Mouse (Mus musculus): ENCODE measurements around the gene Krtcap3. TPM values are rescaled to one million over a fixed set of nuclear protein-coding genes. Genes with fewer than 3 reads are reported as not detected.

Krtcap3 gene
- 3.8 and 4.6 TPM in 2 replicates for polyA plus RNA-seq (2012; rRNA removed)

GRCm38 (mm10) chr5:31251541-31252101 lies at the start of gene Krtcap3:
Gene Krtcap3, plus strand, starts transcription at chr5:31251691.

GRCm38 (mm10) chr5:31201742-31202590 lies 49.5 kb upstream of the Krtcap3 start, which contains the start of gene Zfp513:
Gene Zfp513, minus strand, starts transcription at chr5:31202303.

GRCm38 (mm10) chr5:31220448-31221303 lies 30.8 kb upstream of the Krtcap3 start, which contains the start of gene Ppm1g:
Gene Ppm1g, minus strand, starts transcription at chr5:31220687.

GRCm38 (mm10) chr5:31240637-31241521 lies 10.6 kb upstream of the Krtcap3 start, which contains the start of the genes Nrbp1 and Gm9970:
Gene Nrbp1, plus strand, starts transcription at chr5:31240864.
Gene Gm9970, minus strand, starts transcription at chr5:31241232.

GRCm38 (mm10) chr5:31290521-31291360 lies 39.2 kb downstream of the Krtcap3 start, which contains the start of gene Ift172:
Gene Ift172, minus strand, starts transcription at chr5:31291116.

GRCm38 (mm10) chr5:31295606-31296141 lies 44.2 kb downstream of the Krtcap3 start, which contains the start of gene Fndc4:
Gene Fndc4, minus strand, starts transcription at chr5:31296080.

GRCm38 (mm10) chr5:31297047-31297757 lies 45.7 kb downstream of the Krtcap3 start, which contains the start of gene Gckr:
Gene Gckr, plus strand, starts transcription at chr5:31297443.

Other genes with a start within 250 kb of the Krtcap3 start
- 162 and 172 TPM in 2 replicates for gene Atraid, start 203.4 kb upstream of the Krtcap3 start, polyA plus RNA-seq (2012; rRNA removed)
- 41.9 and 44.0 TPM in 2 replicates for gene Slc5a6, start 202.8 kb upstream of the Krtcap3 start, polyA plus RNA-seq (2012; rRNA removed)
- gene Cad, start 196.9 kb upstream of the Krtcap3 start, polyA plus RNA-seq (2012; rRNA removed), result 23.0 and 24.6 TPM in 2 replicates
- gene Dnajc5g, start 145.4 kb upstream of the Krtcap3 start, polyA plus RNA-seq (2012; rRNA removed), result not detected in 2 replicates
- gene Slc30a3, start 143.5 kb upstream of the Krtcap3 start, polyA plus RNA-seq (2012; rRNA removed), result 10.6 and 13.6 TPM in 2 replicates
- 1.2 TPM in 1 of 2 replicates, not detected in the other for gene Trim54, start 135.0 kb upstream of the Krtcap3 start, polyA plus RNA-seq (2012; rRNA removed)
- gene Ucn, start 112.9 kb upstream of the Krtcap3 start, polyA plus RNA-seq (2012; rRNA removed), result 0.19 and 0.21 TPM in 2 replicates
- gene Mpv17, start 97.4 kb upstream of the Krtcap3 start, polyA plus RNA-seq (2012; rRNA removed), result 59.2 and 63.1 TPM in 2 replicates
- gene Gm29609, start 71.8 kb upstream of the Krtcap3 start, polyA plus RNA-seq (2012; rRNA removed), result 2.8 and 3.7 TPM in 2 replicates
- 81.6 and 84.5 TPM in 2 replicates for gene Gtf3c2, start 71.5 kb upstream of the Krtcap3 start, polyA plus RNA-seq (2012; rRNA removed)
- gene Snx17, start 58.5 kb upstream of the Krtcap3 start, polyA plus RNA-seq (2012; rRNA removed), result 87.5 and 88.0 TPM in 2 replicates
- gene Eif2b4, start 58.3 kb upstream of the Krtcap3 start, polyA plus RNA-seq (2012; rRNA removed), result 60.8 and 68.2 TPM in 2 replicates
- 53.9 and 56.3 TPM in 2 replicates for gene Zfp513, start 49.4 kb upstream of the Krtcap3 start, polyA plus RNA-seq (2012; rRNA removed)
- gene Ppm1g, start 31.0 kb upstream of the Krtcap3 start, polyA plus RNA-seq (2012; rRNA removed), result 170 and 178 TPM in 2 replicates
- gene Nrbp1, start 10.8 kb upstream of the Krtcap3 start, polyA plus RNA-seq (2012; rRNA removed), result 150 and 152 TPM in 2 replicates
- 0.16 TPM in 1 of 2 replicates, not detected in the other for gene Gm9970, start 10.5 kb upstream of the Krtcap3 start, polyA plus RNA-seq (2012; rRNA removed)
- 50.2 and 54.6 TPM in 2 replicates for gene Ift172, start 39.4 kb downstream of the Krtcap3 start, polyA plus RNA-seq (2012; rRNA removed)
- gene Fndc4, start 44.4 kb downstream of the Krtcap3 start, polyA plus RNA-seq (2012; rRNA removed), result 190 and 201 TPM in 2 replicates
- 0.75 and 0.87 TPM in 2 replicates for gene Gckr, start 45.8 kb downstream of the Krtcap3 start, polyA plus RNA-seq (2012; rRNA removed)
- 90.2 and 90.7 TPM in 2 replicates for gene Zfp512, start 200.7 kb downstream of the Krtcap3 start, polyA plus RNA-seq (2012; rRNA removed)
- gene 4930548H24Rik, start 234.0 kb downstream of the Krtcap3 start, polyA plus RNA-seq (2012; rRNA removed), result 0.10 and 0.11 TPM in 2 replicates
- gene Gpn1, start 243.1 kb downstream of the Krtcap3 start, polyA plus RNA-seq (2012; rRNA removed), result 36.4 and 39.5 TPM in 2 replicates